Comparison of ENCODE assay signal across 10 mouse cellular contexts in the genomic region with DNA sequence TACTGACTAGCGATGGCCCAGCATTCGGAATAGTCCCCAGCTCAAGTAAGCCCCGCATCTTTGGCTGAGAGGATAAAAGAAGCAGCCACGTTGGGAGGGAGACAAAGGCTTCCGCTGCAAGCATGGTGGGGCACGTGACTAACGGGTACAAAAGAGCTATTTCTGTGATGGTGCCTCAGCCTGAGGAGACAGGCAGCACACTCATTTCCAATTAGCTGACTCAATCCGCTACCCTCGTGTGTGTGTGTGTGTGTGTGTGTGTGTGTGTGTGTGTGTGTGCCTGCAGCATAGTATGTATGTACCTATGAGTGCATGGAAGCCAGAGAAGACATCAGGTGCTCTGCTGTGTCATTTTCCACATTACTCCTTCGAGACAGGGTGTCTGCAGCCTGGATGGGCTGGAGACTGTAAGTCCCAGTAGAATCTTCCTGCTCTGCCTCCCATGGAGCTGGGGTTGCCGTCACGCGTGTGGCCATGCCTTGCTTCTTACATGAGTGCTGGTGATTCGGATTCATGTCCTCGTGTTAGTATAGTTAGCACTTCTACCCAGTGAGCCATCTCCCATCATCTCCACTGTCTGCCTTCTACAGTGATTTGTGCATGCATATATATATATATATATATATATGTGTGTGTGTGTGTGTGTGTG. TPM values are rescaled to one million over a fixed set of nuclear protein-coding genes. Genes with fewer than 3 reads are reported as not detected.
A peak's percentile ranks its signal among the peaks of the same experiment; 100 is the strongest.
DNase-seq lines count a peak whose midpoint lies in the region; TF ChIP-seq lines count a peak whose summit lies in the region.
"Had no signal": no experiment of that assay in that cellular context is flagged by ENCODE, and none has a peak within 500 bp of the region (broad histone marks: within the 10 kb centered on the region; RNA-seq: fewer than 3 reads in every experiment).

No protein-coding gene starts in this region.

- no peak overlapping the region for H3K27ac ChIP-seq in left cerebral cortex, adult 2 months
- H3K27ac ChIP-seq: limb, embryonic 13.5 days had no signal

- no peak for TF ChIP-seq CTCF in left cerebral cortex, adult 2 months (IDR thresholded peaks at IDR 0.05)

- H3K4me3 ChIP-seq in left cerebral cortex, adult 2 months, result no peak overlapping the region
- H3K4me3 ChIP-seq: limb, embryonic 13.5 days had no signal

- intact Hi-C loops in left cerebral cortex, adult 2 months (cut with DNase I), result no loop called here

- DNase-seq in cerebellum, adult 9-11 months, result peak; percentile 20
- no peak for DNase-seq in cerebellum, postnatal 4 days (ENCODE audit: low spot score in 2 of 2)
- DNase-seq in frontal cortex, adult 2 months (ENCODE audit: extremely low spot score in 1 of 2, low spot score in 1 of 2), result peak; percentile 25 to 59
- DNase-seq in left cerebral cortex, adult 2 months (ENCODE audit: extremely low spot score in 1 of 2, low spot score in 2 of 2), result peak; percentile 38 to 54
- peak; percentile 64 for DNase-seq in right cerebral cortex, adult 18-20 months
- DNase-seq in lung, postnatal 10 days, result no peak
- DNase-seq in lung, postnatal 25 days (ENCODE audit: low spot score), result no peak
- DNase-seq in B cell, adult 2 months, result no peak

RNA-seq across cellular contexts. Expression of gene Ppm1l, which starts 41.9 kb away (rescaled TPM):
- 29.5 and 32.2 TPM in 2 replicates for polyA plus RNA-seq in frontal cortex, adult 2 months (2012; rRNA removed)
- 10 to 100 TPM; 83.4 to 87.6 TPM for total RNA-seq in left cerebral cortex, adult 2 months (2021)

RNA-seq across cellular contexts. Expression of gene Arl14, which starts 52.6 kb away (rescaled TPM):
- polyA plus RNA-seq in frontal cortex, adult 2 months (2012; rRNA removed), result not detected in 2 replicates
- total RNA-seq in left cerebral cortex, adult 2 months (2021), result not detected
- total RNA-seq: neutrophil, adult 5-6 weeks had no signal
- polyA plus RNA-seq: limb, embryonic 13.5 days had no signal

Comparison
In these comparisons a context has a peak if more than half of its experiments do, and no peak if none do; other contexts are left out.
1. DNase-seq: peak in cerebellum, adult 9-11 months (single experiment), frontal cortex, adult 2 months (2 of 2), left cerebral cortex, adult 2 months (2 of 2) and right cerebral cortex, adult 18-20 months (single experiment); none in cerebellum, postnatal 4 days (0 of 2), lung, postnatal 10 days (single experiment), lung, postnatal 25 days (single experiment) and B cell, adult 2 months (0 of 2).